Mouse (Mus musculus): ENCODE measurements at regions not wholly inside any gene's neighbourhood (a gene's known extent, or its start where the extent isn't known, plus 50 kb on each side); places are given as distances from the start of the nearest gene placed in this dataset.

- DNase-seq = no peak
These were observed 99.6 kb upstream of the 2610301B20Rik start for GRCm38 (mm10) chr4:10774557-10775215.

GRCm38 (mm10) chr4:10786701-10787100, 87.6 kb upstream of the 2610301B20Rik start:
- no peak for DNase-seq

GRCm38 (mm10) chr4:10788306-10788705, 86.0 kb upstream of the 2610301B20Rik start:
- no peak for DNase-seq

- no peak for DNase-seq
These were observed 85.2 kb upstream of the 2610301B20Rik start for GRCm38 (mm10) chr4:10789141-10789540.

GRCm38 (mm10) chr4:10792628-10793027, 81.7 kb upstream of the 2610301B20Rik start:
- no peak for DNase-seq

GRCm38 (mm10) chr4:10794471-10794870, 79.8 kb upstream of the 2610301B20Rik start:
- no peak for DNase-seq

GRCm38 (mm10) chr4:10800780-10801553, 73.3 kb upstream of the 2610301B20Rik start:
- DNase-seq = no peak

GRCm38 (mm10) chr4:10804735-10805134, 69.6 kb upstream of the 2610301B20Rik start:
- no peak for DNase-seq

GRCm38 (mm10) chr4:10807260-10807659, 67.0 kb upstream of the 2610301B20Rik start:
- no peak for DNase-seq

GRCm38 (mm10) chr4:10812931-10813330, 61.4 kb upstream of the 2610301B20Rik start:
- DNase-seq = no peak

Data from kidney, postnatal 25 days (tissue).